Mouse (Mus musculus): ENCODE data around the gene Gm17617.
A peak's percentile ranks its signal among the peaks of the same experiment; 100 is the strongest.

The Gm17617 gene

DNA sequence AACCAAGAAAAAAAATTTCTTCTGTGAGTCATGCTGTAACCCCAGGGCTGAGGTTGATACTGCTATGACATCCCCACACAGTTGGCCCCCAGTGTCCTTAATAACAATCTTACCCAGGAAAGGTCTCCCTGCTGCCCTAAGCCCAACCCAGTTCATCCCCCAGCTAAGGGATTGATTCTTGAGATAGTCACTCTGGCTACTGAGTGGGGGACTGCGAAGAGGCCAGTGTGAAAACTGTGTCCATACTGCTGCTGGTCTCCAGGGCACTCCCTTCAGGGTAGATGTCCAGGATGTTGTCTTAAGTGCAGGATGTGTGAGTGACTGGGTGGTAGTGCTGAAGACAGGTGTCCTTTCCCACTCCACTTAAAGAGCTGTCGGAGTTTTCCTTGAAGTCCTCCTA is at the start of gene Gm17617:
TSS of gene Gm17617 (minus strand) at position 101 of the 400 bp plus-strand sequence.
- DNase-seq, result no peak

DNA sequence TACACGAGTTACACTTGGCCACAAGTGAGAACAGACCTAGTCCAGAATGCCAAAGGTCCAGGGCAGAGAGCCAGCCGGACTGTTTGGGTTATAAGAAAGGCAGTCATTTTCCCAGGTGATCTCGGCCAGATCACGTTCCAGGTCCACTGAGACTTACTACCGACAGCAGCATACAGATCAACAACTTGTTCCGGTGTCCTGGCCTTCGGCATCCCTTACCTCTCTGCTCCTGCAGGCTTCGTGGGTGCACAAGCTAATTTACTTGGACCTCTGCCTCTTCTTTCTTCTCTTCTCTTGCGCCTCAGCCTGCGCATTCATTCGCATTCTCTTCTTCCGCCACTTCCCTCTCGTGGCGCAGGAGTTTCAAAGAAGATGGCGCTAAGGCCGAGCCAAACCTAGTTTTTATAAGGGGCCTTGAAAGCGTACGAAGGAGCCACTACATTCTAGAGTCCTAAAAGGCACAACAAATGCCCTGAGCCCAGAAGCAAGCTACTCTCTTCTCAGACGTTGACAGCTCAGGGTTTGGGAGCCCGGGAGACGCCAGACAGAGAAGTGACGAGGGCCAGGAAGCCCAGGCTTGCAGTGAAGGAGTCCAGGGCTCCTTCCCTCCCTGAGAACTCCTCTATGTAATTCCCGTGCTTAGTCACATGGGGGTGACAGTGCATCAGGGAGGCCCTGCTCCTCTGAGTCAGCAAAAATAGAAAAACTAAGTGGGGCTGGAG is 49.0 kb upstream of the Gm17617 start:
- peak; percentile 76 for DNase-seq

DNA sequence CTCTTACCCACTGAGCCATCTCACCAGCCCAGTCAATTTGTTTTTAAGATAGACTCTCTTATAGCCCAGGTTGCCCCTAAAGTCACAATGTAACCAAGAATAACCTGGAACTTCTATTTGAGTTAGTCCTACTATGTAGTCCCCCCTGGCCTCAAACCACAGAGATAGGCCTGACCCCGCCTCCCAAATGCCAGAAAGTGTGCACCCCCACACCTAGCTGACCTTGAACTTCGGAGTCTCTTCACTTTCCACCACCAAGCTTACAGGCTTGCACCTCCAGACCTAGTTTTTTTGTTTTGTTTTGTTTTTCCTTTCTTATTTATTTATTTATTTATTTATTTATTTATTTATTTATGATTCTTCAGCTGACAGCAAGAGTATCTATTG is 48.4 kb upstream of the Gm17617 start:
- no peak for DNase-seq

DNA sequence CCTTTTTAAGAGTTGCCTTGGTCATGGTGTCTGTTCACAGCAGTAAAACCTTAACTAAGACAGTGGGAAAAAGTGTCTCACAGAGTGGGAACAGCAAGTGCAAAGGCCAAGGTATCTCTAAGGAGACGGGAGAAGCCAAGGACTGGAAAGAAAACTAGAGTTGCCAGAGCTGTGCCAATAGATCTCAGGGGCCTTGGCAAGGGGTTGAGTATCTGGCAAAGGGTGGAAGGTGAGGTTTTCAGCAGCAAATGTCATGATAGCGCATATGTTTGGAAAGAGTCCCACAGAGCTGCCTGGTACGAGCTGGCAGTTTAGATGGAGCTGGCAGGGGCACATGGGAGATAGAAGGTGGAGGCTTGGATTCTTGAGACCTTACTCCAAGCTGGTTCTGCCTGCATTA is 46.2 kb upstream of the Gm17617 start:
- no peak for DNase-seq

GRCm38 (mm10) chr13:55178556-55178955 is 45.2 kb upstream of the Gm17617 start:
- peak; percentile 59 for DNase-seq

DNA sequence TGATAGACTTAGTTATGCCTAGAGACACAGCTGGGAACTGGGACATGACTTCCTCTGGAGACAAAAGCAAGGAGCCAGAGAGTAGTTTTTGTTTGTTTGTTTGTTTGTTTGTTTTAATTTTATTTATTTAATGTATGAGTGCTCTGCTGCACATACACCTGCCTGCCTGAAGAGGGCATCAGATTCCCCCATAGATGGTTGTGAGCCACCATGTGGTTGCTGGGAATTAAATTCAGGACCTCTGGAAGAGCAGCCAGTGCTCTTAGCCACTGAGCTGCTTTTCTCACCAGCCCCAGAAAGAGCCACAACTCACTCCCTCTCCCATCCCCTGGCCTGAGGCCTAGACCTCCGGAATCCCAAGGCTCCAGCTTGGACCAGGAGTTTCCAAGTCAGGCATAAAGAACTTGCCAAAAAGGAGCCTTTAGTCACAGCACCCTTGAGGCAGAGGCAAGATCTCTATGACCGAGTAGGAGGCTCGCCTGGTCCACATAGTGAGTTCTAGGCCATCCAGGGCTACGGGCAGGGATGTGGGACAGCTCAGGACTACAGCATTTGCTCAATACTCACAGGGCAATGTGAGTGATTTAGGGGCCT is 44.7 kb upstream of the Gm17617 start:
- no peak for DNase-seq

DNA sequence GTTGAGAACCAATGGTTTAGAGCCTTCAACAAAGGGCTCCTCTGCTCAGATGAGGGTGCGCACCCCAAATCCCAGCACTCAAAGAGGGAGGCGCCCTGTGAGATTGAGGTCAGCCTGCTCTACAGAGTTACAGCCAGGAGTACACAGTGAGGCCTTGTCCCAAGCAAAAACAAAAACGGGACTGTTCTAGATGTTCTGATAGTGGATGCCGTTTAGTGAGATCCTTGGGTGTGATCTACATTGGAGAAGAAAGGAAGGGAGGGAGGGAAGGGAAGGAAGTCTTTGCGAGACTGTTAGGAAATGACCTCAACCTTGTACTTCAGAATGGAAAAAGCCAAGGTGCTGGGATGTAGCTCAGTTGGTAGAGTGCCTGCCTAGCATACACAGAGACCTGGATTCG is 42.9 kb upstream of the Gm17617 start:
- no peak for DNase-seq

GRCm38 (mm10) chr13:55174347-55174746 is 41.0 kb upstream of the Gm17617 start:
- DNase-seq, result no peak

DNA sequence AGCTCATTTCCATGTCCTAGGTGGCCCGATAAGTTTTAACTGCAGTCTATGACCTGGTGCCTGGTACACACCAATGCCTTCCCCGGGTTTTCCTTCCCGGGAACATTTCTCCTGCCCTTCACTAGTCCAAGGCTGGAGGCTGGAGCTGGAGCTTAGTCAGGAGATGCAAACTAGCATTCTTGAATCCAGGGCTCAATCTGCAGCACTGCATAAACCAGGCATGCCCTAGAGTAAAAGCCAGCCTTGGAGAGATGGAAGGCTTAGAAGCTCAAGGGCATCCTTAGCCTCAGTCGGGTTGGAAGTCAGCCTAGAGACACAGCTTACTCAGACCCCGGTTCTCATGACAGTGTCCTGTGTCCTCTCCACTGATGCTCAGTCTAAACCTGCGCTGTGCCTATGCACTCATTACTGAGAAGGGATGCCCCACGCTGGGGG is 39.0 kb upstream of the Gm17617 start:
- no peak for DNase-seq

- DNase-seq, result peak; percentile 63
Observed at GRCm38 (mm10) chr13:55171517-55172335, 38.4 kb upstream of the Gm17617 start.

DNA sequence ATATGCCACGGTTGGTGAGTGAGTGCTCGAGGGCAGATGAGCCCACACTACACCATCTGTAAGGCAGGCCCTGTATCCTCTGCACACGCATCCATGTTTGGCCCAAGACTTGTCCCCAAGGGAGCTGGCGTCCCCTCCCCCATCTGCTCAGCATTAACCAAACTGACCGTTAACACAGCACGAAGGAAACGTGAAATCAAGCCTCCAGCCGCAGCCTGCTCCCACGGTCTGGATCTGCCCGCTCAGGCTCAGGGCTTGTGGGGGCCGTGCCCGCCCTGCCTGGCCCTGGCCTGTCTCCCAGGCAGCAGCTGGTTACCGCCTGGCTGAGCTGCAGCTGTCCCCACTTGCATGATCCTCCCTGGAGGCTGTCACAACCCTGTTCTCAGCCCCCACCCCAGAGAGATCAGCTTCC is 35.6 kb upstream of the Gm17617 start:
- DNase-seq, result peak; percentile 48

GRCm38 (mm10) chr13:55168255-55168654 is 34.9 kb upstream of the Gm17617 start:
- no peak for DNase-seq

GRCm38 (mm10) chr13:55167798-55168197 is 34.5 kb upstream of the Gm17617 start:
- no peak for DNase-seq

DNA sequence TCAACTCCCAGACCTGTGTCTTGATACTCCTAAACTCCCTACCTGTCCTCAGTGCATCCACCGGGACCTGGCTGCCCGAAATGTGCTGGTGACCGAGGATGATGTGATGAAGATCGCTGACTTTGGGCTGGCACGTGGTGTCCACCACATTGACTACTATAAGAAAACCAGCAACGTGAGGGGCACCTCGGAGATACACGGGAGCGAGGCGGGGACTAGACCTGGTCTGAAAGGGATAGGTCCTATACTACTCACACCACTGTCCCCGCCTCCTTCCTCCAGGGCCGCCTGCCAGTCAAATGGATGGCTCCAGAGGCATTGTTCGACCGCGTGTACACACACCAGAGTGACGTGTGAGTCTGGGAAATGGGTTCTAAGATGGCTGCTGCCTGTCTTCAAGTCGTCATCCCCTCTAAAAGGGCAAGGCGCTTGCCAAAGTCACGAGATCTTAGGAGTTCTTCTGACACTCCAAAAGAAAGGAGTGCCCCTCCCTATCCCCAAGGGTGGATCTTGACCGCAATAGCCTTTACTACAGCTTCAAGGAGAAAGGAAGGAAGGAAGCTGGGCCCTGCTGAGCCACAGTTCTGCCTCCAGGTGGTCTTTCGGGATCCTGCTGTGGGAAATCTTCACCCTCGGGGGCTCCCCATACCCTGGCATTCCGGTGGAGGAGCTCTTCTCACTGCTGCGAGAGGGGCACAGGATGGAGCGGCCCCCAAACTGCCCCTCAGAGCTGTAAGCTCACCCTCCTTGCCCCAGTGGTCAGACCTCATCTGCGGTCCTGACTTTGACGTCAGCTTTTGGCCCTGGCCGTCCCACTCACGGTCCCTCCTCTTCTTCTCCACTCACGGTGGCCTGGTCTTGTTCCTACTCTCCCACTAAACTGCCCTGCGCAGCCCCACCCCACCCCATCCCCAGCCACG is 33.7 kb upstream of the Gm17617 start:
- DNase-seq, result no peak

GRCm38 (mm10) chr13:55165831-55166339 is 32.5 kb upstream of the Gm17617 start:
- no peak for DNase-seq

GRCm38 (mm10) chr13:55163553-55163952 is 30.2 kb upstream of the Gm17617 start:
- DNase-seq, result no peak

- no peak for DNase-seq
Observed at GRCm38 (mm10) chr13:55162365-55162764, 29.0 kb upstream of the Gm17617 start.

- no peak for DNase-seq
Observed at GRCm38 (mm10) chr13:55153951-55154350, 20.6 kb upstream of the Gm17617 start.

DNA sequence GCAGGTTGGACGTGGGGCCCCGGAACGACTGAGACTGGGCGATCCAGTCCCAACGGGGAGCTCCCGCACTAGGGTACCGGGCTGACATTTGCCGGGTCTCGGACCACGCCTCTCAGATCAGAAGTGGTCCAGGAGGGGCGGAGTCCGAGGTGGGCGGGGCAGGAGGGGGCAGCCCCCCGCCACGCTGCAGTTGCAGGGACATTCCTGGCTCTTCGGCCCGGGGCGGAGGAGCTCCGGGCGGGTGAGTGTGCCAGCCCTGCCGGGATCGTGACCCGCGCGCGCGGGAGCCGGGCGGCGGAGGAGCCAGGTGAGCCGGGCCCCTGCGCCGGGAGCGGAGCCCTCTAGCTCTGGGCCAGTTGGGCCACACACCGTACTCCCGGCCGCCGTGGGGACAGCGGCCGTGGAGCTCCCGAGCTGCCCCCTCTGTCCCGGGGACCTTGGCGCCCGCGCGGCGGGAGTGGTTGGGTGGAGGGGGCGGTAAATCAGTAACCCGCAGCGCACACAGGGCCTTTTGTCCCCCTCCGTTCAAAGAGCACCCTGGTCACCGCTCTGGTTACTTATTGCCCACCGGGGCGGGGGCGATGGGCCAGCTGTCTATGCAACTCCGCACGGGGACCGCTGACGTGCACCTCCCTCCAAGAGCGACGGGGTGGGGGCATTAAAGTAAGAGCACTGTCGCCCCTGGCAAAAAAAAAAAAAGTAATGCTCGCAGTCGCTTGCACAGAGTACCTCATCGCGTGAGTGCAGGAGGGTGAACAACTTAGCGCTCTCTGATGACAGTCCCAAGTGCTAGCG is 19.5 kb upstream of the Gm17617 start, which contains the start of gene Fgfr4:
TSS of gene Fgfr4 (plus strand) at position 20 of the 795 bp plus-strand sequence.
- no peak for DNase-seq

GRCm38 (mm10) chr13:55140271-55140670 is 6.9 kb upstream of the Gm17617 start:
- no peak for DNase-seq

GRCm38 (mm10) chr13:55135382-55135781 is 2.0 kb upstream of the Gm17617 start:
- no peak for DNase-seq
